Mouse (Mus musculus): ENCODE measurements around the gene Trappc6a. TPM values are rescaled to one million over a fixed set of nuclear protein-coding genes. Genes with fewer than 3 reads are reported as not detected.

Gene Trappc6a
- polyA plus RNA-seq, 1 experiment from 2014 or later, result 38.8 TPM

GRCm38 (mm10) chr7:19532240-19532639 is 24.0 kb downstream of the Trappc6a start:
- H3K4me2 ChIP-seq (replicated peaks), result no peak overlapping the region
- 88% methylated on average over 13 of the region's 14 CpGs for WGBS
- H3K9ac ChIP-seq, result no peak overlapping the region
- H3K4me3 ChIP-seq (replicated peaks; ENCODE audit: low read length), result no peak overlapping the region
- 0 out of 2 replicates have a peak, but pooled peaks cover 2% of the 10 kb centered on the region for H3K4me1 ChIP-seq (replicated peaks; ENCODE audit: control insufficient read depth, insufficient read depth, low read length)
- H3K9me3 ChIP-seq (ENCODE audit: control insufficient read depth, low read length), result no peaks in the 10 kb centered on the region
- no peaks in the 10 kb centered on the region for H3K27me3 ChIP-seq (ENCODE audit: control insufficient read depth, insufficient read depth, low read length)
- H3K36me3 ChIP-seq (replicated peaks; ENCODE audit: control insufficient read depth, insufficient read depth), result peaks cover 54% of the 10 kb centered on the region
- DNase-seq (ENCODE audit: low spot score) (no peak), ATAC-seq (ENCODE audit: low FRiP score) (no peak)
- no peak overlapping the region for H3K27ac ChIP-seq

GRCm38 (mm10) chr7:19534676-19535075 is 26.5 kb downstream of the Trappc6a start:
- Histone ChIP-seq H3K27ac (no peak overlapping the region), H3K4me3 (replicated peaks; ENCODE audit: low read length) (no peak overlapping the region), H3K4me2 (replicated peaks) (no peak overlapping the region), H3K4me1 (replicated peaks; ENCODE audit: control insufficient read depth, insufficient read depth, low read length) (0 out of 2 replicates have a peak, but pooled peaks cover 8% of the 10 kb centered on the region), H3K9ac (no peak overlapping the region), H3K9me3 (ENCODE audit: control insufficient read depth, low read length) (no peaks in the 10 kb centered on the region), H3K27me3 (ENCODE audit: control insufficient read depth, insufficient read depth, low read length) (no peaks in the 10 kb centered on the region), H3K36me3 (replicated peaks; ENCODE audit: control insufficient read depth, insufficient read depth) (peaks cover 50% of the 10 kb centered on the region)
- 91% methylated on average over 10 of the region's 10 CpGs for WGBS
- DNase-seq (ENCODE audit: low spot score) (no peak), ATAC-seq (ENCODE audit: low FRiP score) (no peak)

- Histone ChIP-seq H3K4me1 (replicated peaks; ENCODE audit: control insufficient read depth, insufficient read depth, low read length) (peaks cover 22% of the 10 kb centered on the region), H3K4me3 (replicated peaks; ENCODE audit: low read length) (no peak overlapping the region), H3K36me3 (replicated peaks; ENCODE audit: control insufficient read depth, insufficient read depth) (no peaks in the 10 kb centered on the region), H3K9ac (no peak overlapping the region), H3K9me3 (ENCODE audit: control insufficient read depth, low read length) (no peaks in the 10 kb centered on the region), H3K27me3 (ENCODE audit: control insufficient read depth, insufficient read depth, low read length) (no peaks in the 10 kb centered on the region), H3K4me2 (replicated peaks) (no peak overlapping the region), H3K27ac (no peak overlapping the region)
- DNase-seq (ENCODE audit: low spot score), result no peak
- 96% methylated on average over 2 of the region's 2 CpGs for WGBS
- no peak for ATAC-seq (ENCODE audit: low FRiP score)
Observed at GRCm38 (mm10) chr7:19540771-19541566, 32.8 kb downstream of the Trappc6a start.

- Histone ChIP-seq H3K9me3 (ENCODE audit: control insufficient read depth, low read length) (no peaks in the 10 kb centered on the region), H3K4me2 (replicated peaks) (no peak overlapping the region), H3K36me3 (replicated peaks; ENCODE audit: control insufficient read depth, insufficient read depth) (no peaks in the 10 kb centered on the region), H3K4me3 (replicated peaks; ENCODE audit: low read length) (no peak overlapping the region), H3K4me1 (replicated peaks; ENCODE audit: control insufficient read depth, insufficient read depth, low read length) (peaks cover 22% of the 10 kb centered on the region), H3K9ac (no peak overlapping the region), H3K27ac (no peak overlapping the region), H3K27me3 (ENCODE audit: control insufficient read depth, insufficient read depth, low read length) (no peaks in the 10 kb centered on the region)
- DNase-seq (ENCODE audit: low spot score) (no peak), ATAC-seq (ENCODE audit: low FRiP score) (peak; percentile 47)
- 59% methylated on average over 7 of the region's 7 CpGs for WGBS
Observed at GRCm38 (mm10) chr7:19541681-19542154, 33.5 kb downstream of the Trappc6a start.

DNA sequence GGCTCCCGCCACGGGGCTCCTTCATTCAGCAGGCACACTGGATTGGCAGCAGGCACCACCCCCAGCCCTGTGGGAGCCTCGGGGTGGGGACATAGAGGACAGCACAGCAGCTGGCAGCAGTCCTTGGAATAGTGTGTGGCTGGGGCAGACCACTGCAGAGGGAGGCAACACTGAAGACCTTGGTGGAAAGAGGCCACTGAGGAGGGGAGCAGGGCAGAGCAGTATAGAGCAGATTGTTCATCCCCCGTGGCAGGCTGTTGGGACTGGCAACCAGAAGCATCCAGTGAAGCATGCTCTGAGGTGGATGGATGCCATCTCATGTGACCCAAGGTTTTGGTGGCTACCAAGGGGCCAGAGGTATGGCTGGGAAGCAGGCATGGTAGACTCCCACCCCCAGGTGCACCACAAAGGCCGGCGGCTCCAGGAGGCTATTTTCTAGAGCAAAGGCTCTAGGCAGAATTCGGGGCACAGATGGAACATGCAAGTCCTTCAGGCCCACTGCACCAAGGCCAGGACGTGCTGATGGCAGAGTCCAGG is 34.0 kb downstream of the Trappc6a start:
- no peaks in the 10 kb centered on the region for H3K27me3 ChIP-seq (ENCODE audit: control insufficient read depth, insufficient read depth, low read length)
- H3K4me1 ChIP-seq (replicated peaks; ENCODE audit: control insufficient read depth, insufficient read depth, low read length), result peaks cover 21% of the 10 kb centered on the region
- DNase-seq (ENCODE audit: low spot score) (no peak), ATAC-seq (ENCODE audit: low FRiP score) (peak; percentile 83)
- WGBS, result 53% methylated on average over 8 of the region's 8 CpGs
- no peak overlapping the region for H3K4me2 ChIP-seq (replicated peaks)
- H3K27ac ChIP-seq, result no peak overlapping the region
- no peaks in the 10 kb centered on the region for H3K36me3 ChIP-seq (replicated peaks; ENCODE audit: control insufficient read depth, insufficient read depth)
- no peak overlapping the region for H3K4me3 ChIP-seq (replicated peaks; ENCODE audit: low read length)
- H3K9ac ChIP-seq, result no peak overlapping the region
- H3K9me3 ChIP-seq (ENCODE audit: control insufficient read depth, low read length), result no peaks in the 10 kb centered on the region

GRCm38 (mm10) chr7:19543584-19543983 is 35.4 kb downstream of the Trappc6a start:
- ATAC-seq (ENCODE audit: low FRiP score) (no peak), DNase-seq (ENCODE audit: low spot score) (no peak)

GRCm38 (mm10) chr7:19546007-19546406 is 37.8 kb downstream of the Trappc6a start:
- no peak overlapping the region for H3K4me2 ChIP-seq (replicated peaks)
- no peak for DNase-seq (ENCODE audit: low spot score)
- no peaks in the 10 kb centered on the region for H3K9me3 ChIP-seq (ENCODE audit: control insufficient read depth, low read length)
- no peak for ATAC-seq (ENCODE audit: low FRiP score)
- H3K9ac ChIP-seq, result no peak overlapping the region
- H3K27me3 ChIP-seq (ENCODE audit: control insufficient read depth, insufficient read depth, low read length), result no peaks in the 10 kb centered on the region
- H3K36me3 ChIP-seq (replicated peaks; ENCODE audit: control insufficient read depth, insufficient read depth), result no peaks in the 10 kb centered on the region
- H3K4me1 ChIP-seq (replicated peaks; ENCODE audit: control insufficient read depth, insufficient read depth, low read length), result peaks cover 14% of the 10 kb centered on the region
- no peak overlapping the region for H3K27ac ChIP-seq
- WGBS, result 80% methylated on average over 3 of the region's 3 CpGs
- no peak overlapping the region for H3K4me3 ChIP-seq (replicated peaks; ENCODE audit: low read length)

More at GRCm38 (mm10) chr7:19543584-19543983, 35.4 kb downstream of the Trappc6a start:
- H3K9ac ChIP-seq, result no peak overlapping the region
- H3K4me2 ChIP-seq (replicated peaks), result no peak overlapping the region
- H3K27me3 ChIP-seq (ENCODE audit: control insufficient read depth, insufficient read depth, low read length), result no peaks in the 10 kb centered on the region
- whole genome bisulfite sequencing, result 56% methylated on average over 6 of the region's 6 CpGs
- H3K27ac ChIP-seq, result no peak overlapping the region
- H3K36me3 ChIP-seq (replicated peaks; ENCODE audit: control insufficient read depth, insufficient read depth), result no peaks in the 10 kb centered on the region
- H3K4me1 ChIP-seq (replicated peaks; ENCODE audit: control insufficient read depth, insufficient read depth, low read length), result peaks cover 14% of the 10 kb centered on the region
- H3K9me3 ChIP-seq (ENCODE audit: control insufficient read depth, low read length), result no peaks in the 10 kb centered on the region
- no peak overlapping the region for H3K4me3 ChIP-seq (replicated peaks; ENCODE audit: low read length)

DNA sequence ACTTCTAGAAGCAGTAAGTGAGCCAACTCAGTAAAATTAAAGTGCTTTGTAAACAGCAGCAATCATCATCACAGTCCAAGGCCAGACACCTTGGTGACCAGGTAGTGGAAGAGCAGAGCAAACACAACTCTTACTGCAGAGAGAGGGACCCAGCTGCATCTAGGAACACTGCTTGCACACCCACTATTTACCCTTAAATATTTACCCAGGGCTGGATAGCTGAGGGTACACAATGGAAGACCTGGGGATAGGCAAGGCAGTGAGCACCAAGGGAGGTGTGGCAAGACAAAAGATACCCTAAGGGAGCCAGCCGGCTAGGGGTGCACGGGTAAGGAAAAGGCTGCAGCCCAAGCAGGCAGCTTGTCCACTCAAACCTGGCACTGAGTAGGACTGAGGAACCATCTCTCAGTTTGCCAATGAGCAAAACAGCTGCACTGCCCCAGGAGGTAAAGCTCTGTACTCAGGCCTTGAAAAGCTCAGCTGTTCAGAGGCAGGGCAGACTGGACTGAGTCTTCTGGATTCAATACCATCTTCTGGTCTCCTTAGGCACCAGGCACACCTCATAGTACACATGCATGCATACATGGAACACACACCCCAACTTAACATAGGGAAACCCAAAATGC is 39.3 kb downstream of the Trappc6a start:
- no peaks in the 10 kb centered on the region for H3K9me3 ChIP-seq (ENCODE audit: control insufficient read depth, low read length)
- H3K4me3 ChIP-seq (replicated peaks; ENCODE audit: low read length), result no peak overlapping the region
- H3K36me3 ChIP-seq (replicated peaks; ENCODE audit: control insufficient read depth, insufficient read depth), result 0 out of 2 replicates have a peak, but pooled peaks cover 2% of the 10 kb centered on the region
- ATAC-seq (ENCODE audit: low FRiP score), result peak; percentile 12; the same call in 1 of the 2 replicates
- no peak for DNase-seq (ENCODE audit: low spot score)
- no peak overlapping the region for H3K9ac ChIP-seq
- 73% methylated on average over 2 of the region's 2 CpGs for WGBS
- no peaks in the 10 kb centered on the region for H3K27me3 ChIP-seq (ENCODE audit: control insufficient read depth, insufficient read depth, low read length)
- H3K27ac ChIP-seq, result no peak overlapping the region
- peaks cover under 1% of the 10 kb centered on the region for H3K4me1 ChIP-seq (replicated peaks; ENCODE audit: control insufficient read depth, insufficient read depth, low read length)
- H3K4me2 ChIP-seq (replicated peaks), result no peak overlapping the region

DNA sequence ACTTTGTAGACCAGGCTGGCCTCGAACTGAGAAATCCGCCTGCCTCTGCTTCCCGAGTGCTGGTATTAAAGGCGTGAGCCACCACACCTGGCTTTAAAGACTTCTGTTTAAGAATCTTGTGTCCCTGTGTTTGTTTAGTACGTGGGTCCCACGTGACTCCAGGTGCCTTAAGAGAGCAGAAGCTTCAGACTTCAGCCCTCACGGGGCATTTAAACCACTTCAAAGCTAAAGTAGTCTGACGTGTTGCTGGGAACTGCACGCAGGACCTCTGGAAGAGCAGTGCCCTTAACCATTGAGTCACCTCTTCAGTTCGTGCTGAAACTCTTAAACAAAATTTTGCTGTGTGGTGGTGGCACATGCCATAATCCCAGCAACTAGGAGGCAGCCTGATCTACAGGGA is 41.2 kb downstream of the Trappc6a start:
- H3K4me1 ChIP-seq (replicated peaks; ENCODE audit: control insufficient read depth, insufficient read depth, low read length), result no peaks in the 10 kb centered on the region

More for the DNA sequence above, 41.2 kb downstream of the Trappc6a start:
- no peak for DNase-seq (ENCODE audit: low spot score)
- no peak overlapping the region for H3K27ac ChIP-seq
- no peak overlapping the region for H3K9ac ChIP-seq
- H3K4me2 ChIP-seq (replicated peaks), result no peak overlapping the region
- no peaks in the 10 kb centered on the region for H3K9me3 ChIP-seq (ENCODE audit: control insufficient read depth, low read length)
- 94% methylated on average over 10 of the region's 10 CpGs for WGBS
- ATAC-seq (ENCODE audit: low FRiP score), result no peak
- H3K27me3 ChIP-seq (ENCODE audit: control insufficient read depth, insufficient read depth, low read length), result no peaks in the 10 kb centered on the region
- no peak overlapping the region for H3K4me3 ChIP-seq (replicated peaks; ENCODE audit: low read length)
- peaks cover 14% of the 10 kb centered on the region; the same call in 1 of the 2 replicates for H3K36me3 ChIP-seq (replicated peaks; ENCODE audit: control insufficient read depth, insufficient read depth)
